Mouse (Mus musculus) megakaryocyte, embryonic 14.5 days (primary cell): ENCODE data around the gene Sorbs2.

Experiments used
- FLI1 ChIP-seq: IDR thresholded peaks from 2 replicates; pipeline ENCODE4 v1.6.1; 2012; ENCODE audit warnings: low read length, inconsistent platforms, mixed read lengths
- GATA1 ChIP-seq: IDR thresholded peaks from 3 replicates; pipeline ENCODE4 v1.6.1; 2012; ENCODE audit warnings: mixed read lengths, low read length, inconsistent platforms, borderline replicate concordance

DNA sequence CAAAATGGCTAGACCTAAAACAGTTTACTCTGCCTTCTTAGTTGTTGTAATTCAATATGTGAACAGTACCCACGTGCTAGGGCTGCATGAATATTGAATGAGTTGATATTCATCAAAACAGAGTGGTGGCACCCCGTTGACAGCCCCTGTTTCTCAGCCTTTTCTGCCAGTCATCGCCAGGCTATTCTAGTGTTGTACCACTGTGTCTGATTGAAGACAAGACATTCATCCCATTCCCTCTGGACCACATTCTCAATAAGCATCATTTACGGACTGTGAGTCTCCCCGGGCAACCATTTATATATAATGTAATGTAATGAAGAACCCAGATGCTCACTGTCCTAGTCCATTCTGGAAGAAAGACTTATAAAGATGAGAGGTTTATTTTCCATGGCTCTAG lies 335.7 kb downstream of the Sorbs2 start:
- TF ChIP-seq FLI1 (no peak), GATA1 (no peak)
